Mouse (Mus musculus): ENCODE results near the gene Fermt3. TPM values are rescaled to one million over a fixed set of nuclear protein-coding genes. Genes with fewer than 3 reads are reported as not detected.

Gene Fermt3
- total RNA-seq, 2 experiments from 2014 or later, result 5.3 to 5.4 TPM

GRCm38 (mm10) chr19:6974211-6975205 is 44.8 kb downstream of the Fermt3 start, which contains the start of gene Ppp1r14b:
TSS of gene Ppp1r14b (plus strand) at chr19:6974968.
- DNase-seq (ENCODE audit: low spot score in 2 of 2), result peak; percentile 80 to 89

GRCm38 (mm10) chr19:6973581-6974190 is 45.6 kb downstream of the Fermt3 start:
- DNase-seq (ENCODE audit: low spot score in 2 of 2), result no peak

GRCm38 (mm10) chr19:6972247-6972917 is 46.9 kb downstream of the Fermt3 start:
- DNase-seq (ENCODE audit: low spot score in 2 of 2), result no peak

- no peak for DNase-seq (ENCODE audit: low spot score in 2 of 2)
These were observed 47.6 kb downstream of the Fermt3 start for GRCm38 (mm10) chr19:6971644-6972043.

GRCm38 (mm10) chr19:6970460-6971085 is 48.7 kb downstream of the Fermt3 start:
- DNase-seq (ENCODE audit: low spot score in 2 of 2), result no peak

- peak; percentile 68 to 75 for DNase-seq (ENCODE audit: low spot score in 2 of 2)
These were observed 49.4 kb downstream of the Fermt3 start for GRCm38 (mm10) chr19:6969665-6970381.

- no peak for DNase-seq (ENCODE audit: low spot score in 2 of 2)
These were observed 50.0 kb downstream of the Fermt3 start for GRCm38 (mm10) chr19:6969291-6969664.

GRCm38 (mm10) chr19:6968491-6969271 is 50.6 kb downstream of the Fermt3 start:
- no peak for DNase-seq (ENCODE audit: low spot score in 2 of 2)

GRCm38 (mm10) chr19:6956461-6956860 is 62.8 kb downstream of the Fermt3 start:
- DNase-seq (ENCODE audit: low spot score in 2 of 2), result no peak

GRCm38 (mm10) chr19:6955424-6955823 is 63.8 kb downstream of the Fermt3 start:
- no peak for DNase-seq (ENCODE audit: low spot score in 2 of 2)

GRCm38 (mm10) chr19:6954046-6954445 is 65.2 kb downstream of the Fermt3 start:
- no peak for DNase-seq (ENCODE audit: low spot score in 2 of 2)

- DNase-seq (ENCODE audit: low spot score in 2 of 2), result no peak
These were observed 66.6 kb downstream of the Fermt3 start for GRCm38 (mm10) chr19:6952712-6953037.

- DNase-seq (ENCODE audit: low spot score in 2 of 2), result peak; percentile 66 to 77
These were observed 67.1 kb downstream of the Fermt3 start for GRCm38 (mm10) chr19:6951994-6952711.

GRCm38 (mm10) chr19:6951381-6951968 is 67.8 kb downstream of the Fermt3 start:
- DNase-seq (ENCODE audit: low spot score in 2 of 2), result peak; percentile 78 to 91

- peak in 1 of 2 experiments; percentile 49 for DNase-seq (ENCODE audit: low spot score in 2 of 2)
These were observed 68.6 kb downstream of the Fermt3 start for GRCm38 (mm10) chr19:6950613-6951153.

- DNase-seq (ENCODE audit: low spot score in 2 of 2), result no peak
These were observed 69.3 kb downstream of the Fermt3 start for GRCm38 (mm10) chr19:6949951-6950350.

- no peak for DNase-seq (ENCODE audit: low spot score in 2 of 2)
These were observed 69.7 kb downstream of the Fermt3 start for GRCm38 (mm10) chr19:6949532-6949931.
